Mouse (Mus musculus): ENCODE measurements at regions not wholly inside any gene's neighbourhood (a gene's known extent, or its start where the extent isn't known, plus 50 kb on each side); places are given as distances from the start of the nearest gene placed in this dataset.

DNA sequence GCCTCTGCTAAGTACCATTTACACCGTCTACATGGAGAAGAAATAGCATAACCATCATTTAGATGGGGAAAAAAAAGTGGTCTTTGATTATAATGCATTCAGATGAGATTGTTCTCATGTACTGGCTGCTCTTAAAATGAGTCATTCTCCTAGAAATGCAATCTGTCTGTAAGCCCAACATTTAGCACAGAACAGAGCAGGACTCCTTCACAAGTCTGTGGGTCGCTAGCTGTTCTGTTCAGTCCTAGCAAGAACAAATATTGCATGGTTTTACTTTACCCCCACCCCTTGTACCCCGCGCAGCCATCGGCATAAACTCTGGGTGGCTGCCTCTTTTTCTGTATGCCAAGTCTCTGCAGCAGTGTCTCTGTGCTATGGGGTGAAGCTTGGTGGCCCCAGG lies 685.4 kb downstream of the Tmem132b start:
- no peak overlapping the region for H3K4me2 ChIP-seq (ENCODE audit: insufficient read depth, low read depth, poor library complexity, severe bottlenecking)
- no peak for TF ChIP-seq JUND (conservative IDR thresholded peaks at IDR 0.05; ENCODE audit: low read depth, low read length)
- no peak for TF ChIP-seq ZC3H11A (IDR thresholded peaks at IDR 0.05; ENCODE audit: low read depth, low read length)
- TF ChIP-seq TCF12 (IDR thresholded peaks at IDR 0.05; ENCODE audit: low read depth, low read length) = no peak
- TF ChIP-seq ZNF384 (IDR thresholded peaks at IDR 0.05; ENCODE audit: low read depth, low read length) = no peak
- TF ChIP-seq USF1 (IDR thresholded peaks at IDR 0.05; ENCODE audit: low read depth, low read length) = no peak
- TF ChIP-seq CHD1 (IDR thresholded peaks at IDR 0.05; ENCODE audit: low read depth, low read length) = no peak
- TF ChIP-seq MEF2A (IDR thresholded peaks at IDR 0.05; ENCODE audit: borderline replicate concordance, low read depth, low read length) = no peak
- TF ChIP-seq SIN3A (IDR thresholded peaks at IDR 0.05; ENCODE audit: low read length) = no peak
- TF ChIP-seq MXI1 (IDR thresholded peaks at IDR 0.05; ENCODE audit: low read depth, low read length) = no peak
- TF ChIP-seq PAX5 (IDR thresholded peaks at IDR 0.05; ENCODE audit: low read length) = no peak
- no peak for TF ChIP-seq HCFC1 (IDR thresholded peaks at IDR 0.05; ENCODE audit: low read depth, low read length)
- H3K79me2 ChIP-seq (replicated peaks; ENCODE audit: control insufficient read depth, extremely low read depth, insufficient read depth, poor library complexity, severe bottlenecking) = no peaks in the 10 kb centered on the region
- H3K4me1 ChIP-seq (ENCODE audit: control insufficient read depth in 1 of 2, insufficient read depth in 2 of 2) = no peaks in the 10 kb centered on the region
- H3K36me3 ChIP-seq (replicated peaks in 1 of 2; ENCODE audit: control insufficient read depth in 1 of 2, insufficient read depth in 1 of 2, low read length in 1 of 2) = no peaks in the 10 kb centered on the region
- H3K9ac ChIP-seq (ENCODE audit: insufficient read depth, low read depth) = no peak overlapping the region
- peaks cover 57% of the 10 kb centered on the region for H3K9me3 ChIP-seq (replicated peaks; ENCODE audit: low read length)
- H3K27ac ChIP-seq (ENCODE audit: insufficient read depth, low read depth) = no peak overlapping the region
- H3K27me3 ChIP-seq (replicated peaks) = no peaks in the 10 kb centered on the region
- no peak overlapping the region for H3K4me3 ChIP-seq (replicated peaks in 1 of 3; ENCODE audit: low read depth in 2 of 3, low read length in 2 of 3, poor library complexity in 1 of 3)
- dilution Hi-C loops (cut with MboI; ENCODE audit: extremely low pct_ligation_motif_present, extremely low pct_unique_long_range_greater_than_20kb, low sequenced_read_pairs) = no loop called here
- no peak for DNase-seq (ENCODE audit: extremely low read depth)
- in situ Hi-C loops (cut with MboI; ENCODE audit: low pct_ligation_motif_present, low pct_unique_long_range_greater_than_20kb, low sequenced_read_pairs) = no loop called here

DNA sequence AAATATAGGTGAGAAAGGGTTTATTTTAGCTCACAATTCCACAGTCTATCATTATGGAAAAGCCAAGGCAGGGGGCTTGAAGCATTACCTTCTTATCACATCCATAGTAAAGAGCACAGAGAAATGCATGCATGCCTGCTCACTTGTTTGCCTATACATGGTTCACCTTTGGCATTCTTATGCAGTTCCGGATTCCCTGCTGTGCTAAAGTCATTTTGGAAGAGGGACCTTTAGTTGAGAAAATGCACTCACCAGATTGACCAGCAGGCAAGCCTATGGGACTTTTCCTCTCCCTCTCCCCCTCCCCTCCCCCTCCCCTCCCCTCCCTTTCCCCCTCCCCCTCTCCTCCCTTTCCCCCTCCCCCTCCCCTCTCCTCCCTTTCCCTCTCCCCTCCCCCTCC lies 686.2 kb downstream of the Tmem132b start:
- Histone ChIP-seq H3K4me3 (replicated peaks in 1 of 3; ENCODE audit: low read depth in 2 of 3, low read length in 2 of 3, poor library complexity in 1 of 3) (no peak overlapping the region), H3K4me2 (ENCODE audit: insufficient read depth, low read depth, poor library complexity, severe bottlenecking) (no peak overlapping the region), H3K27ac (ENCODE audit: insufficient read depth, low read depth) (no peak overlapping the region), H3K4me1 (ENCODE audit: control insufficient read depth in 1 of 2, insufficient read depth in 2 of 2) (no peaks in the 10 kb centered on the region), H3K9me3 (replicated peaks; ENCODE audit: low read length) (peaks cover 57% of the 10 kb centered on the region), H3K36me3 (replicated peaks in 1 of 2; ENCODE audit: control insufficient read depth in 1 of 2, insufficient read depth in 1 of 2, low read length in 1 of 2) (no peaks in the 10 kb centered on the region), H3K9ac (ENCODE audit: insufficient read depth, low read depth) (no peak overlapping the region), H3K27me3 (replicated peaks) (no peaks in the 10 kb centered on the region), H3K79me2 (replicated peaks; ENCODE audit: control insufficient read depth, extremely low read depth, insufficient read depth, poor library complexity, severe bottlenecking) (no peaks in the 10 kb centered on the region)
- no peak for TF ChIP-seq HCFC1 (IDR thresholded peaks at IDR 0.05; ENCODE audit: low read depth, low read length)
- no peak for TF ChIP-seq SIN3A (IDR thresholded peaks at IDR 0.05; ENCODE audit: low read length)
- no peak for TF ChIP-seq ETS1 (conservative IDR thresholded peaks at IDR 0.05; ENCODE audit: low read depth, low read length)
- TF ChIP-seq BHLHE40 (IDR thresholded peaks at IDR 0.05; ENCODE audit: low read depth, low read length) = no peak
- no peak for TF ChIP-seq RCOR1 (conservative IDR thresholded peaks at IDR 0.05; ENCODE audit: low read depth, low read length)
- no peak for TF ChIP-seq ELF1 (IDR thresholded peaks at IDR 0.05; ENCODE audit: low read depth, low read length)
- no peak for TF ChIP-seq KAT2A (IDR thresholded peaks at IDR 0.05; ENCODE audit: insufficient replicate concordance, low read length)
- TF ChIP-seq JUND (conservative IDR thresholded peaks at IDR 0.05; ENCODE audit: low read depth, low read length) = no peak
- no peak for TF ChIP-seq GABPA (IDR thresholded peaks at IDR 0.05; ENCODE audit: insufficient replicate concordance, low read depth, low read length)
- no peak for TF ChIP-seq MYC (IDR thresholded peaks at IDR 0.05; ENCODE audit: low read depth, low read length)
- no peak for TF ChIP-seq MAFK (IDR thresholded peaks at IDR 0.05; ENCODE audit: insufficient replicate concordance, low read length)
- no peak for TF ChIP-seq SMC3 (IDR thresholded peaks at IDR 0.05; ENCODE audit: low read depth, low read length)
- TF ChIP-seq CHD1 (IDR thresholded peaks at IDR 0.05; ENCODE audit: low read depth, low read length) = no peak
- TF ChIP-seq TBP (conservative IDR thresholded peaks at IDR 0.05; ENCODE audit: low read depth, low read length) = no peak
- TF ChIP-seq MXI1 (IDR thresholded peaks at IDR 0.05; ENCODE audit: low read depth, low read length) = no peak
- TF ChIP-seq MEF2A (IDR thresholded peaks at IDR 0.05; ENCODE audit: borderline replicate concordance, low read depth, low read length) = no peak
- TF ChIP-seq ZC3H11A (IDR thresholded peaks at IDR 0.05; ENCODE audit: low read depth, low read length) = no peak
- dilution Hi-C loops (cut with MboI; ENCODE audit: extremely low pct_ligation_motif_present, extremely low pct_unique_long_range_greater_than_20kb, low sequenced_read_pairs) = no loop called here
- no peak for DNase-seq (ENCODE audit: extremely low read depth)
- in situ Hi-C loops (cut with MboI; ENCODE audit: low pct_ligation_motif_present, low pct_unique_long_range_greater_than_20kb, low sequenced_read_pairs) = no loop called here

Data from CH12.LX (cell line).